Mouse (Mus musculus): ENCODE data around the gene Pidd1. TPM values are rescaled to one million over a fixed set of nuclear protein-coding genes. Genes with fewer than 3 reads are reported as not detected.

Gene Pidd1
- total and polyA plus RNA-seq, 3 experiments, result 5.8 to 24.9 (median 7.8) TPM

DNA sequence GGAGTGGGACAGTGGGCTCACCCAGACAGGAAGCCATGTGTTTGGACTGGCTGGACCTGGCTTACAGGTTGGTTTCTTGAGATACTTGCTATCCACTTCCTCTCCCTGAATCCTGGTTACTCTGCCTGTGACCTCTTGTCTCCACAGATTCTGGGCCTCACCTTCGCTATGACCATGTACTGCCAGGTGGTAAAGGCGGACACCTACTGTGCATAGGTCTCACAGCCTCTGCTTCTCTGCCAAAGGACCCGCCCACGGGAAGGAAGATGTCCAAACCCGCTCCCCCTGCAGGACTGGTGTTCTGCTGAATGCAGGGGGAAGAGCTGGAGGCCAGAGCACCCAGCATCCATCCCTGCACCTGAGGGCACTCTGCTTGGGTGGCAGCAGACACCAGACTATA is 48.9 kb upstream of the Pidd1 start:
- in situ Hi-C loops (cut with MboI; ENCODE audit: low pct_ligation_motif_present, low pct_unique_long_range_greater_than_20kb, low sequenced_read_pairs) (no loop called here), dilution Hi-C loops (cut with MboI; ENCODE audit: extremely low pct_ligation_motif_present, extremely low pct_unique_long_range_greater_than_20kb, low sequenced_read_pairs) (no loop called here)
- Histone ChIP-seq H3K4me1 (ENCODE audit: control insufficient read depth in 1 of 2, insufficient read depth in 2 of 2) (peaks cover 2 to 5% of the 10 kb centered on the region in 2 experiments; a peak in 3 of 4 replicates), H3K27me3 (replicated peaks) (no peaks in the 10 kb centered on the region), H3K4me2 (ENCODE audit: insufficient read depth, low read depth, poor library complexity, severe bottlenecking) (no peak overlapping the region), H3K9ac (ENCODE audit: insufficient read depth, low read depth) (no peak overlapping the region), H3K9me3 (replicated peaks; ENCODE audit: low read length) (no peaks in the 10 kb centered on the region), H3K4me3 (replicated peaks in 1 of 3; ENCODE audit: low read depth in 2 of 3, low read length in 2 of 3, poor library complexity in 1 of 3) (no peak overlapping the region), H3K79me2 (replicated peaks; ENCODE audit: control insufficient read depth, extremely low read depth, insufficient read depth, poor library complexity, severe bottlenecking) (no peaks in the 10 kb centered on the region), H3K27ac (ENCODE audit: insufficient read depth, low read depth) (no peak overlapping the region), H3K36me3 (replicated peaks in 1 of 2; ENCODE audit: control insufficient read depth in 1 of 2, insufficient read depth in 1 of 2, low read length in 1 of 2) (peaks cover 36 to 80% of the 10 kb centered on the region in 2 experiments)
- no peak for DNase-seq (ENCODE audit: extremely low read depth)
- TF ChIP-seq NELFE (IDR thresholded peaks at IDR 0.05; ENCODE audit: low read depth, low read length) (no peak), HCFC1 (IDR thresholded peaks at IDR 0.05; ENCODE audit: low read depth, low read length) (no peak), ETS1 (conservative IDR thresholded peaks at IDR 0.05; ENCODE audit: low read depth, low read length) (no peak), JUND (conservative IDR thresholded peaks at IDR 0.05; ENCODE audit: low read depth, low read length) (no peak)

DNA sequence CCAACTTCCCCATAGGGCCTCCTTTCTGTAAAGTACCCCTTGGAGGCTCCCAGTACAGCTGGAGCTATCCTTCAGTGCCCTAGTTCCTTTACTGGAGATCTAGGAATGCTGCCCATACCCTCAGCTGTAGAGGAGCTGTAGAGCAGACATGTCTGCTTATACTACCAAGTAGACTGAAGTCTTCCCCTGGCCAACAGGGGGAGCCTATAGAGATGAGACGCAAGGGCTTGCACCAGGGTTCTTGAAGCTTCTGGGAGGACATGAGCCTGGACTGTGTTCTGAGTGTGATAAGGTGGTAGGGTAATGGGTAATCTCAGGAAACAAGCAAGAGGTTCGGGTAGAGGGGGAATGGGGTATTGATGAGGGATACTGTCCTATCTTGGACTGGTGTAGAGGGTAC is 47.3 kb upstream of the Pidd1 start:
- Histone ChIP-seq H3K36me3 (replicated peaks in 1 of 2; ENCODE audit: control insufficient read depth in 1 of 2, insufficient read depth in 1 of 2, low read length in 1 of 2) (peaks cover 28 to 73% of the 10 kb centered on the region in 2 experiments), H3K27ac (ENCODE audit: insufficient read depth, low read depth) (no peak overlapping the region)

DNA sequence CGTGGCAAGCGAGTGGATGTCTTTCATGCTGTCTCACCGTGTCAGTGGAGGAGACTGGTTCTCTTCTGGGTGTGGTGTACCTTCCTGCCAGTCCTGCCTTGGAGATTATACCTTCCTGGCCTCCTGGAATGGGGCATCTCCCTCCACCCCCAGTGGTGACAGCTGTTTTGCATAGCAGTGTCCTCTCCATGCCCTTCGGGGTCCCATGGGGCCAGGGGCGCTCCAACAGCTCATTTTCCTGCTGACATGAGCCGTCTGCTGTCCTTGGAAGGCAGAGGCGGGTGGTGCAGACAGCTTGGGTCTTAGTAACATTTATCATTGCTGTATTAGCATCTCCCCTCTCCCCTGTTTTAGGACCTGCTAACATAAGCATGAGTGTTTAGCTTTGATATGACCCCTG is 43.3 kb upstream of the Pidd1 start:
- no peaks in the 10 kb centered on the region for H3K9me3 ChIP-seq (replicated peaks; ENCODE audit: low read length)
- no peaks in the 10 kb centered on the region for H3K79me2 ChIP-seq (replicated peaks; ENCODE audit: control insufficient read depth, extremely low read depth, insufficient read depth, poor library complexity, severe bottlenecking)
- TF ChIP-seq NELFE (IDR thresholded peaks at IDR 0.05; ENCODE audit: low read depth, low read length), result no peak
- TF ChIP-seq SIN3A (IDR thresholded peaks at IDR 0.05; ENCODE audit: low read length), result no peak
- TF ChIP-seq USF2 (conservative IDR thresholded peaks at IDR 0.05; ENCODE audit: low read depth, low read length), result no peak
- TF ChIP-seq HCFC1 (IDR thresholded peaks at IDR 0.05; ENCODE audit: low read depth, low read length), result no peak
- TF ChIP-seq GABPA (IDR thresholded peaks at IDR 0.05; ENCODE audit: insufficient replicate concordance, low read depth, low read length), result no peak
- no peak; the same call in 1 of the 2 replicates for TF ChIP-seq ZMIZ1 (IDR thresholded peaks at IDR 0.05; ENCODE audit: low read depth, low read length)
- no peak for TF ChIP-seq USF1 (IDR thresholded peaks at IDR 0.05; ENCODE audit: low read depth, low read length)
- TF ChIP-seq SMC3 (IDR thresholded peaks at IDR 0.05; ENCODE audit: low read depth, low read length), result no peak
- no peak for TF ChIP-seq ETS1 (conservative IDR thresholded peaks at IDR 0.05; ENCODE audit: low read depth, low read length)
- TF ChIP-seq UBTF (IDR thresholded peaks at IDR 0.05; ENCODE audit: low read depth, low read length), result no peak
- no peak for TF ChIP-seq PAX5 (IDR thresholded peaks at IDR 0.05; ENCODE audit: low read length)
- in situ Hi-C loops (cut with MboI; ENCODE audit: low pct_ligation_motif_present, low pct_unique_long_range_greater_than_20kb, low sequenced_read_pairs), result no loop called here
- no peak overlapping the region for H3K4me2 ChIP-seq (ENCODE audit: insufficient read depth, low read depth, poor library complexity, severe bottlenecking)
- peaks cover 17 to 30% of the 10 kb centered on the region in 2 experiments for H3K4me1 ChIP-seq (ENCODE audit: control insufficient read depth in 1 of 2, insufficient read depth in 2 of 2)
- DNase-seq (ENCODE audit: extremely low read depth), result peak; percentile 27
- H3K9ac ChIP-seq (ENCODE audit: insufficient read depth, low read depth), result no peak overlapping the region
- H3K27ac ChIP-seq (ENCODE audit: insufficient read depth, low read depth), result no peak overlapping the region
- H3K36me3 ChIP-seq (replicated peaks in 1 of 2; ENCODE audit: control insufficient read depth in 1 of 2, insufficient read depth in 1 of 2, low read length in 1 of 2), result peaks cover 7 to 68% of the 10 kb centered on the region in 2 experiments
- dilution Hi-C loops (cut with MboI; ENCODE audit: extremely low pct_ligation_motif_present, extremely low pct_unique_long_range_greater_than_20kb, low sequenced_read_pairs), result no loop called here
- H3K4me3 ChIP-seq (replicated peaks in 1 of 3; ENCODE audit: low read depth in 2 of 3, low read length in 2 of 3, poor library complexity in 1 of 3), result no peak overlapping the region
- no peaks in the 10 kb centered on the region for H3K27me3 ChIP-seq (replicated peaks)

More for the DNA sequence above, 47.3 kb upstream of the Pidd1 start:
- Histone ChIP-seq H3K4me3 (replicated peaks in 1 of 3; ENCODE audit: low read depth in 2 of 3, low read length in 2 of 3, poor library complexity in 1 of 3) (no peak overlapping the region), H3K4me2 (ENCODE audit: insufficient read depth, low read depth, poor library complexity, severe bottlenecking) (no peak overlapping the region), H3K27me3 (replicated peaks) (no peaks in the 10 kb centered on the region), H3K9ac (ENCODE audit: insufficient read depth, low read depth) (no peak overlapping the region), H3K79me2 (replicated peaks; ENCODE audit: control insufficient read depth, extremely low read depth, insufficient read depth, poor library complexity, severe bottlenecking) (no peaks in the 10 kb centered on the region), H3K4me1 (ENCODE audit: control insufficient read depth in 1 of 2, insufficient read depth in 2 of 2) (peaks cover 12 to 19% of the 10 kb centered on the region in 2 experiments), H3K9me3 (replicated peaks; ENCODE audit: low read length) (no peaks in the 10 kb centered on the region)
- TF ChIP-seq CTCF (conservative IDR thresholded peaks at IDR 0.05 in 1 of 2, IDR thresholded peaks at IDR 0.05 in 1 of 2; ENCODE audit: low read depth in 2 of 2, low read length in 2 of 2), result peak; percentile 29 to 60; a peak in 3 of 4 replicates
- TF ChIP-seq SMC3 (IDR thresholded peaks at IDR 0.05; ENCODE audit: low read depth, low read length), result peak; percentile 45
- TF ChIP-seq ZNF384 (IDR thresholded peaks at IDR 0.05; ENCODE audit: low read depth, low read length), result no peak
- dilution Hi-C loops (cut with MboI; ENCODE audit: extremely low pct_ligation_motif_present, extremely low pct_unique_long_range_greater_than_20kb, low sequenced_read_pairs), result no loop called here
- in situ Hi-C loops (cut with MboI; ENCODE audit: low pct_ligation_motif_present, low pct_unique_long_range_greater_than_20kb, low sequenced_read_pairs), result no loop called here
- DNase-seq (ENCODE audit: extremely low read depth), result peak; percentile 38

Measured in CH12.LX (cell line).